Comparison of ENCODE assay signal across 8 mouse cellular contexts in the genomic region with DNA sequence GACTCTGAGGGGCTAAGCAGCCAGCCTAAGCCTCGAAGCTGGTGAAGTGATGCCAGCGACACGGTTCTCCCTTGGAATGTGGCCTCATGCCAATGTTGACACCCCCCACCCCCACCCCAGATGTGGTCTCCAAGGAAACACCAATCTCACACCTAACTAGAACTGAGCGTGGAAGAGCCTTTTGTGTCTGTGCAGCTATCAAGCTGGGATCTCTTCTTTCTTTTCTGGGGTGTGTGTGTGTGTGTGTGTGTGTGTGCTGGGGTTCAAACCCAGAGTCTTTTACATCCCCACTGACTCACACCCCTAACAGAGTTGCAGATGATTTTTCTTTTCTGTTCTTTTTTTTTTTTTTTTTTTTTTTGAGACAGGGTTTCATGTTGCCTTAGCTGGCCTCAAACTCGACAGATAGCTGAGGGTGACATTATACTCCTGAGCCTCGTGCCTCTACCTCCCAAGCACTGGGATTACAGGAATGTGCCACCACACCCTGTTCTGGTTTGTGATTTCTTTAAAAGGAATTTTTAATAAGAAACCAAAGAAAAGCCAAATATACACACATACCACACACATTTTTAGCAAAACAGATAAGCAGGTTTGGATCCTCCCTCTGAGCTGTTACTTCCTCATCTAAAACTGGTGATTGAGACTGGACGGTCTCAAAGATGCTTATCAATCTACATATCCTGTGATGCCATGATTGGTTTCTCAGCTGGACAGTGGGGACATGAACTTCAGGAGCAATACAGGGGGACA. TPM values are rescaled to one million over a fixed set of nuclear protein-coding genes. Genes with fewer than 3 reads are reported as not detected.
DNase-seq lines count a peak whose midpoint lies in the region; ATAC-seq and TF ChIP-seq lines count a peak whose summit lies in the region.

No protein-coding gene starts in this region.

- no peak for TF ChIP-seq POLR2A in thymus, adult 2 months (IDR thresholded peaks at IDR 0.05; ENCODE audit: control insufficient read depth, extremely low read depth, insufficient read depth, low read length, poor library complexity)

- intact Hi-C loops in heart, postnatal 10 days (cut with DNase I) = no loop called here

- H3K27ac ChIP-seq in heart, embryonic 10.5 days = peak overlapping the region; percentile 90
- peak overlapping the region; percentile 57 for H3K27ac ChIP-seq in thymus, adult 2 months (ENCODE audit: control insufficient read depth, insufficient read depth, low read length)
- peak overlapping the region; percentile 91 for H3K27ac ChIP-seq in limb, embryonic 12.5 days

- no peak for TF ChIP-seq CTCF in thymus, adult 2 months (IDR thresholded peaks at IDR 0.05; ENCODE audit: borderline replicate concordance, control insufficient read depth, extremely low read depth, insufficient read depth, low read length, poor library complexity)

- ATAC-seq in limb, embryonic 12.5 days (ENCODE audit: insufficient number of reproducible peaks, insufficient read depth, low FRiP score, low TSS enrichment, low read depth) = no peak

- DNase-seq in heart, embryonic 10.5 days (ENCODE audit: low spot score) = peak; percentile 71
- no peak for DNase-seq in heart, postnatal 10 days
- no peak for DNase-seq in thymus, adult 2 months
- no peak for DNase-seq in thymus, adult 18-20 months
- DNase-seq in layer of hippocampus, postnatal 25 days (ENCODE audit: extremely low spot score in 1 of 2, low spot score in 1 of 2) = no peak
- no peak for DNase-seq in cerebellum, postnatal 36 days
- no peak for DNase-seq in cerebellum, postnatal 14 days

- H3K4me1 ChIP-seq in heart, embryonic 10.5 days = peaks cover 72% of the 10 kb centered on the region
- peaks cover 48% of the 10 kb centered on the region for H3K4me1 ChIP-seq in thymus, adult 2 months (replicated peaks; ENCODE audit: control insufficient read depth, insufficient read depth, low read length)
- peaks cover 42% of the 10 kb centered on the region for H3K4me1 ChIP-seq in limb, embryonic 12.5 days (replicated peaks)

- H3K27me3 ChIP-seq in heart, embryonic 10.5 days (ENCODE audit: insufficient read depth, poor library complexity, severe bottlenecking) = no peaks in the 10 kb centered on the region
- no peaks in the 10 kb centered on the region for H3K27me3 ChIP-seq in thymus, adult 2 months (ENCODE audit: control insufficient read depth, insufficient read depth, low read length)
- no peaks in the 10 kb centered on the region for H3K27me3 ChIP-seq in limb, embryonic 12.5 days

- no peaks in the 10 kb centered on the region for H3K9me3 ChIP-seq in heart, embryonic 10.5 days
- H3K9me3 ChIP-seq in limb, embryonic 12.5 days = no peaks in the 10 kb centered on the region

- no peak overlapping the region for H3K4me3 ChIP-seq in heart, embryonic 10.5 days
- H3K4me3 ChIP-seq in thymus, adult 2 months (ENCODE audit: control insufficient read depth, insufficient read depth, low read length) = no peak overlapping the region
- no peak overlapping the region for H3K4me3 ChIP-seq in limb, embryonic 12.5 days (replicated peaks)

- peaks cover 6% of the 10 kb centered on the region; the same call in 1 of the 2 replicates for H3K36me3 ChIP-seq in heart, embryonic 10.5 days
- H3K36me3 ChIP-seq in thymus, adult 2 months (ENCODE audit: control insufficient read depth, insufficient read depth, low read length) = no peaks in the 10 kb centered on the region
- 0 out of 2 replicates have a peak, but pooled peaks cover 9% of the 10 kb centered on the region for H3K36me3 ChIP-seq in limb, embryonic 12.5 days

- no peak overlapping the region for H3K9ac ChIP-seq in limb, embryonic 12.5 days (replicated peaks)

- no peak overlapping the region for H3K4me2 ChIP-seq in limb, embryonic 12.5 days

- WGBS in heart, embryonic 10.5 days = 28% methylated on average over 7 of the region's 7 CpGs
- 15% methylated on average over 7 of the region's 7 CpGs for WGBS in thymus, adult 2 months
- 35% methylated on average over 7 of the region's 7 CpGs for WGBS in limb, embryonic 12.5 days

RNA-seq across cellular contexts. Expression of a gene that starts 29.6 kb away (rescaled TPM):
- polyA plus RNA-seq in heart, embryonic 10.5 days (2016; fragmentation: Nextera tagmentation; extraction: Ambion mirVana) = 12.8 and 14.2 TPM in 2 replicates
- 10 to 100 TPM; 18.3 to 21.2 TPM for total RNA-seq in heart, postnatal 10 days (2021)
- polyA plus RNA-seq in thymus, adult 2 months (2012; rRNA removed) = 37.9 and 38.8 TPM in 2 replicates
- polyA plus RNA-seq in limb, embryonic 12.5 days (2016; fragmentation: Nextera tagmentation; extraction: Ambion mirVana) = 12.2 and 15.0 TPM in 2 replicates
- total RNA-seq in layer of hippocampus, postnatal 25 days (2021) = 10 to 100 TPM; 11.3 to 13.7 TPM

RNA-seq across cellular contexts. Expression of a gene that starts 30.3 kb away (rescaled TPM):
- polyA plus RNA-seq in heart, embryonic 10.5 days (2016; fragmentation: Nextera tagmentation; extraction: Ambion mirVana) = not detected in 2 replicates
- under 1 TPM in 1 of 2 experiments, not detected in 1; 0.22 TPM for total RNA-seq in heart, postnatal 10 days (2021)
- polyA plus RNA-seq in thymus, adult 2 months (2012; rRNA removed) = 0.15 TPM in 1 of 2 replicates, not detected in the other
- not detected in 2 replicates for polyA plus RNA-seq in limb, embryonic 12.5 days (2016; fragmentation: Nextera tagmentation; extraction: Ambion mirVana)
- total RNA-seq in layer of hippocampus, postnatal 25 days (2021) = 1 to 10 TPM; 3.3 to 3.8 TPM

RNA-seq across cellular contexts. Expression of a gene that starts 36.7 kb away (rescaled TPM):
- polyA plus RNA-seq in heart, embryonic 10.5 days (2016; fragmentation: Nextera tagmentation; extraction: Ambion mirVana) = 16.7 and 17.7 TPM in 2 replicates
- 1 to 10 TPM; 1.9 to 2.4 TPM for total RNA-seq in heart, postnatal 10 days (2021)
- polyA plus RNA-seq in thymus, adult 2 months (2012; rRNA removed) = 37.5 and 55.4 TPM in 2 replicates
- 21.7 and 22.8 TPM in 2 replicates for polyA plus RNA-seq in limb, embryonic 12.5 days (2016; fragmentation: Nextera tagmentation; extraction: Ambion mirVana)
- total RNA-seq in layer of hippocampus, postnatal 25 days (2021) = under 1 TPM; 0.07 to 0.19 TPM
